Mouse (Mus musculus): ENCODE data around the gene Smyd3. TPM values are rescaled to one million over a fixed set of nuclear protein-coding genes. Genes with fewer than 3 reads are reported as not detected.

Smyd3 gene
- total and polyA plus RNA-seq, 3 experiments: 3.5 to 19.4 (median 17.1) TPM

- Histone ChIP-seq H3K27me3 (ENCODE audit: insufficient read depth, low read length) (peaks cover 5% of the 10 kb centered on the region; the same call in 1 of the 2 replicates), H3K4me1 (ENCODE audit: insufficient read depth, low read depth, low read length) (no peaks in the 10 kb centered on the region), H3K36me3 (replicated peaks) (no peaks in the 10 kb centered on the region), H3K9me3 (replicated peaks) (no peaks in the 10 kb centered on the region), H3K4me3 (ENCODE audit: low read depth, low read length) (no peak overlapping the region)
- no peak for ATAC-seq (ENCODE audit: extremely low read depth, insufficient number of reproducible peaks, low FRiP score, poor library complexity, severe bottlenecking)
- no peak for DNase-seq (ENCODE audit: low spot score)
- TF ChIP-seq GATA1 (IDR thresholded peaks at IDR 0.05; ENCODE audit: borderline replicate concordance, low read length) (no peak), POLR2AphosphoS5 (IDR thresholded peaks at IDR 0.05; ENCODE audit: insufficient replicate concordance, low read depth, low read length) (no peak), CTCF (IDR thresholded peaks at IDR 0.05; ENCODE audit: low read depth, low read length) (no peak), TAL1 (conservative IDR thresholded peaks at IDR 0.05; ENCODE audit: low read depth, low read length) (no peak), GATA2 (IDR thresholded peaks at IDR 0.05; ENCODE audit: borderline replicate concordance, low read depth, low read length) (no peak)
These were observed 525.3 kb downstream of the Smyd3 start for GRCm38 (mm10) chr1:178992503-178992902.

- TF ChIP-seq GATA2 (IDR thresholded peaks at IDR 0.05; ENCODE audit: borderline replicate concordance, low read depth, low read length) (no peak), GATA1 (IDR thresholded peaks at IDR 0.05; ENCODE audit: borderline replicate concordance, low read length) (no peak), TAL1 (conservative IDR thresholded peaks at IDR 0.05; ENCODE audit: low read depth, low read length) (no peak), POLR2AphosphoS5 (IDR thresholded peaks at IDR 0.05; ENCODE audit: insufficient replicate concordance, low read depth, low read length) (no peak), CTCF (IDR thresholded peaks at IDR 0.05; ENCODE audit: low read depth, low read length) (no peak)
- ATAC-seq (ENCODE audit: extremely low read depth, insufficient number of reproducible peaks, low FRiP score, poor library complexity, severe bottlenecking) (no peak), DNase-seq (ENCODE audit: low spot score) (no peak)
- Histone ChIP-seq H3K36me3 (replicated peaks) (no peaks in the 10 kb centered on the region), H3K4me1 (ENCODE audit: insufficient read depth, low read depth, low read length) (no peaks in the 10 kb centered on the region), H3K9me3 (replicated peaks) (no peaks in the 10 kb centered on the region), H3K4me3 (ENCODE audit: low read depth, low read length) (no peak overlapping the region), H3K27me3 (ENCODE audit: insufficient read depth, low read length) (peaks cover 5% of the 10 kb centered on the region; the same call in 1 of the 2 replicates)
These were observed 526.4 kb downstream of the Smyd3 start for GRCm38 (mm10) chr1:178991470-178991869.

DNA sequence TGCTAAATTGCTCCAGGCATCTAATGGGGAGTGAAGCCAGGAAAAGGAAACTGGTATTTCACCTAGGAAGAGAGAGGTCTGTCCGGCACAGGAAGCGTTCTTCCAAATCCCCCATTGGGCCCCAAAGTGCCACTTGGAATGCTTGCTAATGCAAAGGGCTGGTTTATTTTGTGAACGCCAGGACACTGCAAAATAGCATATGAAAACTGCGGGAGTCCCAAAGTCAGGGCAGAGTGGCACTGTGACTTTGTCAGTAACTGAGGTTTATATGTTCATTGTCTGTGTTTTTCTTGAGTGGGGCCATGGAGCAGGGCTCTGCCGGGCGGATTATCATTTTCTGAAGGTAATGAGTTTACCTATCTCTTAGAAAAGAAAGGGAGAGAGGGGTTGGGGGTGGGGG is 526.8 kb downstream of the Smyd3 start:
- no peaks in the 10 kb centered on the region for H3K36me3 ChIP-seq (replicated peaks)
- H3K9me3 ChIP-seq (replicated peaks): no peaks in the 10 kb centered on the region
- peaks cover 5% of the 10 kb centered on the region; the same call in 1 of the 2 replicates for H3K27me3 ChIP-seq (ENCODE audit: insufficient read depth, low read length)
- DNase-seq (ENCODE audit: low spot score): no peak
- H3K4me3 ChIP-seq (ENCODE audit: low read depth, low read length): no peak overlapping the region
- H3K4me1 ChIP-seq (ENCODE audit: insufficient read depth, low read depth, low read length): no peaks in the 10 kb centered on the region
- no peak for ATAC-seq (ENCODE audit: extremely low read depth, insufficient number of reproducible peaks, low FRiP score, poor library complexity, severe bottlenecking)
- TF ChIP-seq GATA1 (IDR thresholded peaks at IDR 0.05; ENCODE audit: borderline replicate concordance, low read length) (no peak), CTCF (IDR thresholded peaks at IDR 0.05; ENCODE audit: low read depth, low read length) (no peak)

GRCm38 (mm10) chr1:178989485-178989884 is 528.4 kb downstream of the Smyd3 start:
- no peaks in the 10 kb centered on the region for H3K4me1 ChIP-seq (ENCODE audit: insufficient read depth, low read depth, low read length)
- DNase-seq (ENCODE audit: low spot score) (no peak), ATAC-seq (ENCODE audit: extremely low read depth, insufficient number of reproducible peaks, low FRiP score, poor library complexity, severe bottlenecking) (no peak)
- H3K4me3 ChIP-seq (ENCODE audit: low read depth, low read length): no peak overlapping the region
- H3K9me3 ChIP-seq (replicated peaks): no peaks in the 10 kb centered on the region
- H3K36me3 ChIP-seq (replicated peaks): no peaks in the 10 kb centered on the region
- no peak for TF ChIP-seq POLR2AphosphoS5 (IDR thresholded peaks at IDR 0.05; ENCODE audit: insufficient replicate concordance, low read depth, low read length)
- TF ChIP-seq GATA1 (IDR thresholded peaks at IDR 0.05; ENCODE audit: borderline replicate concordance, low read length): no peak
- TF ChIP-seq TAL1 (conservative IDR thresholded peaks at IDR 0.05; ENCODE audit: low read depth, low read length): no peak
- no peak for TF ChIP-seq CTCF (IDR thresholded peaks at IDR 0.05; ENCODE audit: low read depth, low read length)
- TF ChIP-seq GATA2 (IDR thresholded peaks at IDR 0.05; ENCODE audit: borderline replicate concordance, low read depth, low read length): no peak
- peaks cover 5% of the 10 kb centered on the region; the same call in 1 of the 2 replicates for H3K27me3 ChIP-seq (ENCODE audit: insufficient read depth, low read length)

DNA sequence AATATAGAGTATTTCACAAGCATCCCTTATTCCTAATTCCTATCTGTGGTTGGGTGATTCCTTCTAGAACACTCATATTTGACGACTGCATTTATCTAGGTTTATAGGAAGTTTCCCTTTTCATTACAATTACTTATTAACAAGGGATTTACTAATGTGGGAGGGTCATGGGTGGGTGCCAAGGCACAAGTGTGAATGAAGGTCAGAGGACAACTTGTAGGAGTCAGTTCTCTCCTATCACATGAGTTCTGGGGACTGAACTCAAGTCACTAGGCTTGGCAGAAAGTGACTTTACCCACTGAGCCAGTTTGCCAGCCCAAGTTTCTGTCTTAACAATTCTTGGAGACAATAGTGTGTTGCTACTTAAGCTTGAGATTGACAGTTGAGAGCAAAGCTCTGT is 529.7 kb downstream of the Smyd3 start:
- no peak for TF ChIP-seq POLR2AphosphoS5 (IDR thresholded peaks at IDR 0.05; ENCODE audit: insufficient replicate concordance, low read depth, low read length)
- TF ChIP-seq TAL1 (conservative IDR thresholded peaks at IDR 0.05; ENCODE audit: low read depth, low read length): no peak
- TF ChIP-seq CTCF (IDR thresholded peaks at IDR 0.05; ENCODE audit: low read depth, low read length): no peak
- no peak for TF ChIP-seq GATA1 (IDR thresholded peaks at IDR 0.05; ENCODE audit: borderline replicate concordance, low read length)
- Histone ChIP-seq H3K27me3 (ENCODE audit: insufficient read depth, low read length) (peaks cover 7% of the 10 kb centered on the region; the same call in 1 of the 2 replicates), H3K4me1 (ENCODE audit: insufficient read depth, low read depth, low read length) (no peaks in the 10 kb centered on the region), H3K36me3 (replicated peaks) (no peaks in the 10 kb centered on the region), H3K4me3 (ENCODE audit: low read depth, low read length) (no peak overlapping the region), H3K9me3 (replicated peaks) (no peaks in the 10 kb centered on the region)
- no peak for DNase-seq (ENCODE audit: low spot score)
- no peak for ATAC-seq (ENCODE audit: extremely low read depth, insufficient number of reproducible peaks, low FRiP score, poor library complexity, severe bottlenecking)

- H3K9me3 ChIP-seq (replicated peaks): no peaks in the 10 kb centered on the region
- ATAC-seq (ENCODE audit: extremely low read depth, insufficient number of reproducible peaks, low FRiP score, poor library complexity, severe bottlenecking) (no peak), DNase-seq (ENCODE audit: low spot score) (no peak)
- 0 out of 2 replicates have a peak, but pooled peaks cover 3% of the 10 kb centered on the region for H3K4me1 ChIP-seq (ENCODE audit: insufficient read depth, low read depth, low read length)
- H3K4me3 ChIP-seq (ENCODE audit: low read depth, low read length): no peak overlapping the region
- no peaks in the 10 kb centered on the region for H3K36me3 ChIP-seq (replicated peaks)
- no peak for TF ChIP-seq POLR2AphosphoS5 (IDR thresholded peaks at IDR 0.05; ENCODE audit: insufficient replicate concordance, low read depth, low read length)
- no peak for TF ChIP-seq TAL1 (conservative IDR thresholded peaks at IDR 0.05; ENCODE audit: low read depth, low read length)
- no peak for TF ChIP-seq GATA2 (IDR thresholded peaks at IDR 0.05; ENCODE audit: borderline replicate concordance, low read depth, low read length)
- no peak for TF ChIP-seq GATA1 (IDR thresholded peaks at IDR 0.05; ENCODE audit: borderline replicate concordance, low read length)
- TF ChIP-seq CTCF (IDR thresholded peaks at IDR 0.05; ENCODE audit: low read depth, low read length): no peak
- peaks cover 3% of the 10 kb centered on the region; the same call in 1 of the 2 replicates for H3K27me3 ChIP-seq (ENCODE audit: insufficient read depth, low read length)
These were observed 536.2 kb downstream of the Smyd3 start for GRCm38 (mm10) chr1:178981641-178982040.

Measured in G1E (cell line).